Mouse (Mus musculus): ENCODE measurements around the gene Flot2.

Gene Flot2

GRCm38 (mm10) chr11:78062563-78062962 lies 24.8 kb downstream of the Flot2 start:
- DNase-seq (ENCODE audit: low spot score): no peak

DNA sequence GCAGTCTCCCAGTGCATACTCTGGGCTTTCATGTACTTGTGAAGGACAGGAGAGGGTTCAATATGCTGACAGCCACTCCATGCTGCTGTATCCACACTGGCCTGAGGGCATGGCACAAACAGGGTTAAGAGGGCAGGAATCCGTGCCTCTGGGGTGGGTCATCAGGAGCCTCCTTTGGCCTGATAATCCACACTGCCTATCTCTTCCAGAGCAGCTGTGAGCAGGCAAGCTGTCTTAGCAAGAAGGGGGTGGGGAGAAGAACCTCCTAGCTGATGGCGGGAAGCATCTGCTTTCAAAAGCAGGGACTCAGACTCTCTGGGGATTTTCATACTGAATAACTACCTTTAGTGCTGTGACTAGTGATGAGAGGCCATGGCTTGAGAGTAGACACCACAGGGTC lies 28.2 kb downstream of the Flot2 start:
- no peak for DNase-seq (ENCODE audit: low spot score)

DNA sequence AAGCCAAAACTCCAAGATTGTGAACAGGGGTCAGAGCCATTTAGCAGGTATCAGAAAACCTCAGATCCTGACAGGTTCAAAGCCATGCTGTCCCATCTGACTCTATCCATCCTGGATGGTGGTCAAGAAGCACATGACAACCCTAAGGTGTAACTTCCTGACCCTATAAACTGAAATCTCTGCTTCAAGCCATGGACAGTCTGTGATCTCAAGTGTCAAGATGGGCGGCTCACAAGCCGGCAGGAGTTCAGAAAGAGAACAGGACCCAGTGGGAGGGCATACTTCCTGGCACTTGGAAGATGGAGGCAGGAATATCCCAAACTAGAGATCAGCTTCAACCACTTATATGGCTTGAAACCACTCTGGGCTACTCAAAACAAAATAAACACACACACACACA lies 28.9 kb downstream of the Flot2 start:
- DNase-seq (ENCODE audit: low spot score): no peak

- DNase-seq (ENCODE audit: low spot score): no peak
Measured at GRCm38 (mm10) chr11:78067566-78067965, 29.8 kb downstream of the Flot2 start.

DNA sequence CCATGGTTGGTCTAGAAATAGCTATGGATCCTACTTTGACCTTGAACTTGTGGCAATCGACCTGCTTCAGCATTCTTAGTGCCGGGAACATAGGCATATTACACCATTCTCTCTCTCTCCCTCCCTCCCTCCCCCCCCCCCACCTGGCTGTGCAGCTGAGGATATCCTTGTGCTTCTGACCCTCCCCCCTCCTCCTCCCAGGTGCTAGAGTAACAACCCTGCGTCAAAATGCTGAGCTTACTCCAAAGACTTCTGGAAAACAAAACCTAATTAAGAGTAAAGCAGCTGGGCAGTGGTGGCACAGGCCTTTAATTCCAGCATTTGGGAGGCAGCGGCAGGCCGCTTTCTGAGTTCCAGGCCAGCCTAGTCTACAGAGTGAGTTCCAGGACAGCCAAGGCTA lies 31.4 kb downstream of the Flot2 start:
- DNase-seq (ENCODE audit: low spot score): no peak

DNA sequence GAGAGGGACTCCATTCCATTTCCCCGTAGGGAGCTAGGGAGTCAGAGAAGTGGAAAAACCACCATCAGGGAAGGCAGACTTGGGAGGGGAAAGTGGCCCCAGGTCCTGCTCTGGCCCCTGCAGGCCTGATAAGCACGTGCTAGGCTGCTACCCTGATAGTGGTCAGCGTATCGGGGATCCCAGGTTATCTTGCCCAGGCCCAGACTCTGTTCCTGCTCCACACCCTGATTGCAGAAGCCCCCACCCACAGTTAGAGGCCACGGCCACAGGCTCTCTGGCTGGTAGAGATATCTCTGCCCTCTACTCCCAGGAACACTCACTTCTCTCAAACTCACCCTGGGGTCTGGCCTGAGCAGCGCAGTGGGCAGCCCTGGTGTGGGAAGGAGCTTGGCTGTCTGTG lies 31.9 kb downstream of the Flot2 start:
- DNase-seq (ENCODE audit: low spot score): no peak

- no peak for DNase-seq (ENCODE audit: low spot score)
Measured at GRCm38 (mm10) chr11:78071938-78072337, 34.2 kb downstream of the Flot2 start.

- no peak for DNase-seq (ENCODE audit: low spot score)
Measured at GRCm38 (mm10) chr11:78072425-78073130, 34.8 kb downstream of the Flot2 start.

- no peak for DNase-seq (ENCODE audit: low spot score)
Measured at GRCm38 (mm10) chr11:78073577-78074276, 36.0 kb downstream of the Flot2 start.

GRCm38 (mm10) chr11:78074277-78074652 lies 36.5 kb downstream of the Flot2 start:
- no peak for DNase-seq (ENCODE audit: low spot score)

- no peak for DNase-seq (ENCODE audit: low spot score)
Measured at GRCm38 (mm10) chr11:78074666-78075065, 36.9 kb downstream of the Flot2 start.

GRCm38 (mm10) chr11:78079961-78080921 lies 42.5 kb downstream of the Flot2 start, which contains the start of gene Eral1:
TSS of gene Eral1 (minus strand) at chr11:78080383.
- DNase-seq (ENCODE audit: low spot score): peak; percentile 86

- no peak for DNase-seq (ENCODE audit: low spot score)
Measured at GRCm38 (mm10) chr11:78083595-78083994, 45.9 kb downstream of the Flot2 start.

GRCm38 (mm10) chr11:78086925-78087479 lies 49.3 kb downstream of the Flot2 start:
- no peak for DNase-seq (ENCODE audit: low spot score)

DNA sequence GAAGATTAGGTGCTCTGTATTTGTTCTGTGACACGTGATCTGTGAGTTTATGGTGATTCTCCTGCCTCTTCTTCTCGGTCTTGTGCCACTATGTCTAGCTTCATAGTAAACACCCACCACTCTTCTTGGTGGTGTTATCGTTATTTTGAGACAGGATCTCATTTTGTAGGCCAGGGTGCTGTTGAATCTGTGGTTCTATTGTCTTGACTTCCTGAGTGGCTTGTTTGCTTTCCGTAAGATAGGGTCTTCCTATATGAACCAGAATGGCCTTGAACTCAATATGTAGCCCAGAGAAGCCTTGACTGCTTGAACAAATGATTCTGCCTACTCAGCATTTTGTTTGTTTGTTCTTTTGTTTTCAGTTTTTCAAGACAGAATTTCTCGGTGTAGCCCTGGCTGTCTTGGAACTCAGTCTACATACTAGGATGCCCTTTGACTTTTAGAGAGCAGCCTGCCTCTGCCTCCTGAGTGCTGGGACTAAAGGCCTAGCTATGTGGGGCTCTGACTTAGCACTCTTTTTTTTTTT lies 50.1 kb downstream of the Flot2 start:
- DNase-seq (ENCODE audit: low spot score): no peak

GRCm38 (mm10) chr11:78094137-78094503 lies 56.4 kb downstream of the Flot2 start:
- no peak for DNase-seq (ENCODE audit: low spot score)

- DNase-seq (ENCODE audit: low spot score): peak; percentile 90
Measured at GRCm38 (mm10) chr11:78094504-78095143, 56.9 kb downstream of the Flot2 start, which contains the start of gene Fam222b. TSS of gene Fam222b (plus strand) at chr11:78094660.

DNA sequence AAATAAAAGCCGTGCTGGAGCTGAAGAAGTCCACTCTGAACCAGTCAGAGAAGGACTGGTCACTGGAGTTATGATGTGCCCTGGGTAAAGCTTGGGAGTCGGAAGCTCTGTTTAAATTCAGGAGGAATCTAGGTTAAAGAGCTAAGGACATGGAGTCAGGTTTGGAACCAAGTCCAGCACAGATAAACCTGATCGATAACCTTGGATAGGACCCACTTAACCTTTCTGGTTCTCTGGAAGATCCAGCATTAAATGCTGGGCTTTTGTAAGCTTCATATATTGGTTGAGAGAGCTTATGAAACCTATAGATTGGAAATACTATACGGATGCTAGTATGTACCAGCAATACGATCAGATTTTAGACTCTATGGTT lies 57.4 kb downstream of the Flot2 start:
- DNase-seq (ENCODE audit: low spot score): no peak

GRCm38 (mm10) chr11:78097077-78097476 lies 59.3 kb downstream of the Flot2 start:
- DNase-seq (ENCODE audit: low spot score): no peak

- DNase-seq (ENCODE audit: low spot score): no peak
Measured at GRCm38 (mm10) chr11:78100746-78101145, 63.0 kb downstream of the Flot2 start.

DNA sequence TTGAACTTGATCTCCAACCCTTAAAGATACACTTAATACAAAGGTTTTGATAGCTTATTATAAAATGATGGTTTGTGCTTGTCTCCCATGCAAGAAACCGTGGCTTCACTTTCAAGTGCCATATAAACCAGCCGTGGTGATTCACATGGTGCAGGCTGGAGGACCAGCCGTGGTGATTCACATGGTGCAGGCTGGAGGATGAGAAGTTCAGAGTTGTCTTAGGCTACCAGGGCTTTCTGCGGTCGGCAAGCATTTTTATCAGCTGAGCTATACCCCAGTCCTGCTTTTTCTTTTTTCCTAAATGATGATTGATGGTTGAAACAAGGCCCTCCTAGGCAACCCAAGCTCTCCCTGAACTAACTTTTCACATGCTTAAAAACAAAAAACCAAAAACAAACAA lies 64.4 kb downstream of the Flot2 start:
- no peak for DNase-seq (ENCODE audit: low spot score)

Measured in adipocyte (in vitro differentiated cells).